In the genomic region with DNA sequence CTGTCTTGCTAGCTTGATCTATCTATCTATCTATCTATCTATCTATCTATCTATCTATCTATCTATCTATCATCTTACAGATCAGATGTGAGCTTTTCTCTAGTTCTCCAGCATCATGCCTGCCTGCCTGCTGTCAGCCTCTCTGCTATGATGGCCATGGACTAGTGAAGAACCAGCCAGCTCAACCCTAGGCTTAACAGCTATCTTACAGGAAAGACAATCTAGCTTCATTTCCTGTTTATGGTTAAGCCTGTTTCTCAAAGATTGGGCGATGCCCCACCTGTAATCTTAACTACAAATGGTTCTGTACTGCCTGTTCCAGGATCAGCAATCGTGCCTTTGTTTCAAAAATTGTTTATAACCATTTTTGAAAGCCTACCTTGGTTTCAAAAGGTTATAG, we compare ENCODE assay signal across 14 mouse cellular contexts.
"Had no signal": no experiment of that assay in that cellular context is flagged by ENCODE, and none has a peak within 500 bp of the region (broad histone marks: within the 10 kb centered on the region; RNA-seq: fewer than 3 reads in every experiment).

No protein-coding gene starts in this region.

- H3K36me3 ChIP-seq: limb, embryonic 10.5 days; liver, embryonic 15.5 days; midbrain, embryonic 12.5 days had no signal

- ATAC-seq: lung, postnatal 0 days; midbrain, embryonic 16.5 days had no signal

- DNase-seq: kidney, adult 11 months; kidney, postnatal 10 days; kidney, postnatal 4 days; lung, adult 2 months; lung, postnatal 4 days; right cerebral cortex, postnatal 14 days; thymus, adult 18-20 months; thymus, postnatal 36 days had no signal

- H3K27me3 ChIP-seq: liver, embryonic 15.5 days; megakaryocyte, embryonic 14.5 days; midbrain, embryonic 12.5 days had no signal
